Mouse (Mus musculus) right cerebral cortex, postnatal 4 days (tissue): Measurements from ENCODE around the gene Riox1.

Experiments
- DNase-seq: peaks from one replicate; pipeline ENCODE4 v3.0.0-alpha.2; 2022

Gene Riox1

DNA sequence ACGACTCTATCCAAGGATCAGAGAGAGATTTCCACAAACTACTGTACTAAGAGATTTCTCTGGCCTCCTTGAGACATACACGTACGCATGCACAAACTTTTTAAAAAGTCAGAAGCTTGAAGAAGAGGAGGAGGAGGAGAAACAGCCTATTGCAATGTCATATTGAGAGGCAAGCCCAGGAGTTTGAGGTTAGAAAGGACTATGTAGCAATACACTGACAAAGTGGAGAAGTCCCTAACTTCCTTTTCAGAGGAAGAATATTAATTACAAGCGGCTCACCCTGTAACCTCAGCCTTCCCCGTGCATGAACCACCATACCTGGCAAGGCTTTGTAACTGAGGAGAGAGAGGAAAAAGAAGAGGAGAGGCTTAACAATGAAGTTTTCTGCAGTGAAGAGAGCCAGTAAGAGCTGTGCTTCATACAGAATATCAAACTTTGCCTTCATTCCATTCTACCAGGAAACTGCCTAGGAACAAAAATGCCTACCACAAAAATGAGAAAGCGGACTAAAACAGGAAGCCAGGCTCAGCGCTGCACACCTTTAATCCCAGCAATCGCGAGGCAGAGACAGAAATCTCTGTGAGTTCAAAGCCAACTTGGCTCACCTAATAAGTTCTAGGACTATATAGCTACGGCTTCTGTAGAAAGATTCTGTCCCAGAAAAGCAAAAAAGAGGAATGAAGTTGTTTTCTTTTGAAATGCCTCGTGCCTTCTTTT is 474 bp upstream of the Riox1 start:
- no peak for DNase-seq

DNA sequence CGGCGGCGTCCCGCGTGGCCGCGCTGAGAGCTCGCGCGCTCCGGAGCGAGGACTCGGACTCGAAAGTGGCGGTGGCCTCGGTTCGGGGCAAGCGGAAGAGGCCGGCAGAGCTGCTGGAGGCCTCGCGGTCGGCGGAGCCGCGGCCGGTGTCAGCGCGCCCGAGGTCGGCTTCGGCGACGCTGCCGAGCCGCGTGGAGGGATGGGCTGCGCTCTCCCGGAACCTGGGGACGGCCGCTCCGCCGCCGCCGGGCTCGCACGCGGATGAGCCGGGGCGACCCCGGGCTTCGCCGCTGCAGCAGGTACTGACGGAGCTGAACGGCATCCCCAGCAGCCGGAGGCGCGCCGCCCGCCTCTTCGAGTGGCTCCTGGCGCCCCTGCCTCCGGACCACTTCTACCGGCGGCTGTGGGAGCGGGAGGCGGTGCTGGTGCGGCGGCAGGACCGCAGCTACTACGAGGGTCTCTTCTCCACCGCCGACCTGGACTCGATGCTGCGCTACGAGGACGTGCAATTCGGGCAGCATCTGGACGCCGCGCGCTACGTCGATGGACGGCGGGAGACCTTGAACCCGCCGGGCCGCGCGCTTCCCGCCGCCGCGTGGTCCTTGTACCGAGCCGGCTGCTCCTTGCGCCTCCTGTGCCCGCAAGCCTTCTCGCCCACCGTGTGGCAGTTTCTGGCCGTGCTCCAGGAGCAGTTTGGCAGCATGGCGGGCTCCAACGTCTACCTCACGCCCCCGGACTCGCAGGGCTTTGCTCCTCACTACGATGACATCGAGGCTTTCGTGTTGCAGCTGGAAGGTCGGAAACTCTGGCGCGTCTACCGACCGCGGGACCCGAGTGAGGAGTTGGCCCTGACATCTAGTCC is 663 bp downstream of the Riox1 start:
- DNase-seq, result peak; percentile 63

DNA sequence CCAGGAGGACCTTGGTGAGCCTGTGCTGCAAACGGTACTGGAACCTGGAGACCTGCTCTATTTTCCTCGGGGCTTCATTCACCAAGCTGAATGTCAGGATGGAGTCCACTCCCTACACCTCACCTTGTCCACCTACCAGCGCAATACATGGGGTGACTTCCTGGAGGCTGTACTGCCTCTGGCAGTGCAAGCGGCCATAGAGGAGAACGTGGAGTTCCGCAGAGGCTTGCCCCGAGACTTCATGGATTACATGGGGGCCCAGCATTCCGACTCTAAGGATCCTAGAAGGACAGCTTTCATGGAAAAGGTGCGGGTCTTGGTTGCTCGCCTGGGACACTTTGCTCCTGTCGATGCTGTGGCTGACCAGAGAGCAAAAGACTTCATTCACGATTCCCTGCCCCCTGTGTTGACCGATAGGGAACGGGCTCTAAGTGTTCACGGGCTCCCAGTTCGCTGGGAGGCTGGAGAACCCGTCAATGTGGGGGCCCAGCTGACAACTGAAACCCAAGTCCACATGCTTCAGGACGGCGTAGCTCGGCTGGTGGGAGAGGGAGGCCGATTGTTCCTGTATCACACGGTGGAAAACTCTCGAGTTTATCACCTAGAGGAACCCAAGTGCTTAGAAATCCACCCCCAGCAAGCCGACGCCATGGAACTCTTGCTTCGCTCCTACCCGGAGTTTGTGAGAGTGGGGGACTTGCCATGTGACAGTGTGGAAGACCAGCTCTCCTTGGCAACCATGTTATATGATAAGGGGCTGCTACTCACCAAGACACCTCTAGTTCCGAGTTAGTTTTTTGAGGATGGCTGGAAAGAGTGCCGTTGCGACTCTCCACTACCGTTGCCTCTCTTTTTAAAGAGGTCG is 1.5 kb downstream of the Riox1 start:
- DNase-seq, result no peak

DNA sequence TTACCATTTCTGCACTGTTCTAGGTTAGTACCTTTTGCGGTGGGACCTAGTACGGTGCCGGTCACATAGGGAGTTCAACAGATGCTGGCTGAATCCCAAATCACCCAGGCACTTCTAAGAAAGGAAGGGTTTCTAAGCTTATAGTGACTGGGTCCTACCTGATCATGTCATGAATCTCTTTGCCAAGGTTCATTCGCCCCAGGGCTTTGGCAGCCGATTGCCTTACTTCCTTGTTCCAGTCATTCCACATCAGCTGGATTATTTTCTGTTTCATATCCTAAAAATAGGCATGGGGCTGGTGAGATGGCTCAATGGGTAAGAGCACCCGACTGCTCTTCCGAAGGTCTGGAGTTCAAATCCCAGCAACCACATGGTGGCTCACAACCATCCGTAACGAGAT is 7.9 kb downstream of the Riox1 start:
- no peak for DNase-seq

DNA sequence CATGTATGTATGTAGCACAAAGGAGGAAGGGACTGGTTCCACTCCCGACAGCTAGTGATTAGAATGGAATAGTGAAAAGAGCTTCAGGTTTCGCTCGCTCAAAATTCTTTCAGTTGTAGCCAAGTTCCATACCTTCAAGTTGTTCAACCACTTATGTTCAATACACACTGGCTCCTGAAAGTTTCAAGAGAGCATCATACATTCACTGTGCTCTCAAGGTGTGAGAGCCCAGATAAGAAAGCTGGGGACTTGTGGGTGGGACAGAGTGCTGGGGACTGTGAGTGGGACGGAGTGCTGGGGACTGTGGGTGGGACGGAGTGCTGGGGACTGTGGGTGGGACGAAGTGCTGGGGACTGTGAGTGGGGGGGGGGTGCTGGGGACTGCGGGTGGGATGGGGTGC is 14.8 kb downstream of the Riox1 start:
- no peak for DNase-seq

DNA sequence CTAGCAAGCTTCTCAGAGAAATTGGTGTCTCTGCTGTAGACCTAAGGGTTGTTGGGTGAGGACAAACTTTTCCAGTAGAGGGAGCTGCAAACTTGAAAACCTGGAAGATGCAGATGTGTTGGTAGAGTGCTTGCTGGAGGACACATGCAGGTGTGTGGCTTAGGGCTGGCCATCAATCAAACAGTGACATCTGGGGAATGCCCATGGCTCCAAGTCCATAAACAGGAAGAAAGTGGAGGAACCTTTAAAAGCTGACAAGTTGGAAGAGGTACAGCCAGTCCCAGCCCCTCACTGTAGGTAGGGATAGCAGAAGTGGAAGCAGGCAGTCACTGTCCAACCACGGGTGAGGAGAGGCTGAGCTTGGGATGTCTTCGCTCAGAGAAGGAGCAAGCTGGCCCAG is 21.7 kb downstream of the Riox1 start:
- no peak for DNase-seq

DNA sequence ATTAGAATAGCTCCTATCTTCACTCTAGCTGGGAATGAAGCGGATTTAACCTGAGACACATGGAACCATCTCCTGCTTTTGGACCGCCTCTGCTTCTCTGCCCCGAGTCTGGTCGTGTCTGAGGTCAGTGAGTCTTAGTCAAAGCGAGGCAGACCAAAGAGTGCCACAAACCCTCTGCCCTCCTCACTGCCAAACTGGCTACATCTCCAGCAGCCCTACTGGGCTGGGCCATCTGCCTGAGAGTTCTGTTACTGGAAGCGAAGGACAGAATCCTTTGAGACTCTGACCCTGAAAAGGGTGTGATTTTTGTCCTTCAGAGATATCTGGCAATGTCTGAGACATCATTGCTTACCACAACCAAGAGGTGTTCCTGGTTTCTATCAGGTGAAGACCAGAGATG is 28.5 kb downstream of the Riox1 start:
- DNase-seq, result no peak

DNA sequence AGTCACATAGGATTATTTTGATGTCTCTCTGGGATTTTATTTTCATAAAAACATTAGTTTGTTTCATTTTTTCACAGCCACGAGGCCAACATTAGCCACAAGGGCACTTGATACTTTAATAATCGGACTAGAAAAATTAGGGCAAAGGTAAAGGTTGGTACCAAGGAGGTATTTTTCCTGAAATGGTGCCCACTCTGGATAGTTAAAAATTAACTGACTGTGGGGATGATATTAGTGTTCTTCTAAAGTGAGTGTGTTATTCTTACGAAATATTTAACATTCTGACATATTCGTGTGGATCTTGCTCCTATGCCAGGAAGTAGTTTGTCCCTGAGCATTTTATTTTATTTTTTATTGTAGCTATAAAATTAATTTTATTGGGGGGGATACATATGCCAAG is 31.2 kb downstream of the Riox1 start:
- DNase-seq, result no peak

DNA sequence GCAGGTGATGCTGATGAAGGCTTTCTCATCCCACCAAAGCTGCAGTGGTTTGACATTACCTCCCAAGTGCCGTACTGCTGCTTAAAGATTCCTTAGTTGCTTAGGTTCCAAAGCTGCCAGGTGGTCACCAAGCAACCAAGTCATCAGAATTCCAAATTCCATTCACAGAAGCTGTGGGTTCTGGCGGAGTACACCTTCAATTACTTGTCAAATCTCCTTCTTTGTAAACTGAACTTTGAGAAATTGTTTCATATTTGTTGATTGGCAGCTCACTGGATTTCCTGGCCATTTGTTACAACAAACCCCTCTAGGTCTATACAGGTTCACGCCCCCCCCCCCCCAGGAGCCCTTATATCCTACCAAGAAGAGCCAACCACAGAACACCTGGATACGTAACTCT is 34.3 kb downstream of the Riox1 start, which contains the start of gene Heatr4:
Heatr4 (minus strand) TSS at position 101 of the 400 bp plus-strand sequence.
- no peak for DNase-seq

DNA sequence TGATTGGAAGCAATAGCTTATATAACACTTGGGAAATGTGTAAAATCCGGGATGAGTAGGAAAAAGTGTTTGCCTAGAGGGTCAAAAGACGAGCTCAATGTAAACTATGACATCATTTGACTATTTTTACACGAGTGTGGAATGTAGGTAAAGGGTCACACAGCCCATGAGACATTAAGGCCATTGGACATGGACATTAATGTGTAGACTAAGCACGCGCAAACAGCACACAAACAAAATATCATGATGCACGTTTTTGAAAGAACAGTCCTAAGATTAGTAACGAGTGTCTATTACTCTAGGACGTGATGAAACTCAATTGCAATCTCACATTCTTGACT is 36.8 kb downstream of the Riox1 start:
- no peak for DNase-seq

DNA sequence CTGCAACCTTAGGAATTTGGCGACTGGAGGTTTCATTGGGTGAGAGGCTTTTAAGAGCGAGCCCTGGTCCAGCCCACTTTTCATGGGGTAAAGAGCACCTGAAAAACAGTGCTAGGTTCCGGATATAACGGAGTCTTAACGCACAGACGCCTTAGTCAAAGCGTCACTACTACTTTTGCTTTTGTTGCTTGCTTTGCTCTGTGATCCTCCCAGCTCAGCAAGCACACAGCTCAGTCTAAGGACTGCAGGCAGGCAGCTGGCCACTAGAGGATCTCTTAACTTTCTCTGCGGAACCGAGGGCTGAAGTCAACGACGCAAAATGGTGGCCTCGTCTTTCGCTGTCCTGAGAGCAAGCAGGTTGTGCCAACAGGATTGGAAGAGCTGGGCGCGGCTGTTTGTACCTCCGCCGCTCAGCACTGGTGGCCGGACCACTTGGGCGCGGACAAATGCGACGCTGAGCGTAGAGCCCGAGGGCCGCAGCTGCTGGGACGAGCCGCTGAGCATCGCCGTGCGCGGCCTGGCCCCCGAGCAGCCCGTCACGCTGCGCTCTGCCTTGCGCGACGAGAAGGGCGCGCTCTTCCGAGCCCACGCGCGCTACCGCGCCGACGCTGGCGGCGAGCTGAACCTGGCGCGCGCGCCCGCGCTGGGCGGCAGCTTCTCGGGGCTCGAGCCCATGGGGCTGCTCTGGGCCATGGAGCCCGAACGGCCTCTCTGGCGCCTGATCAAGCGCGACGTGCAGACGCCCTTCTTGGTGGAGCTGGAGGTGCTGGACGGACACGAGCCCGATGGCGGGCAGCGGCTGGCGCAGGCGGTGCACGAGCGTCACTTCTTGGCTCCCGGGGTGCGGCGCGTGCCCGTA is 37.4 kb downstream of the Riox1 start, which contains the start of gene Acot2:
Acot2 (plus strand) TSS at position 279 of the 859 bp plus-strand sequence.
- DNase-seq, result peak; percentile 68

DNA sequence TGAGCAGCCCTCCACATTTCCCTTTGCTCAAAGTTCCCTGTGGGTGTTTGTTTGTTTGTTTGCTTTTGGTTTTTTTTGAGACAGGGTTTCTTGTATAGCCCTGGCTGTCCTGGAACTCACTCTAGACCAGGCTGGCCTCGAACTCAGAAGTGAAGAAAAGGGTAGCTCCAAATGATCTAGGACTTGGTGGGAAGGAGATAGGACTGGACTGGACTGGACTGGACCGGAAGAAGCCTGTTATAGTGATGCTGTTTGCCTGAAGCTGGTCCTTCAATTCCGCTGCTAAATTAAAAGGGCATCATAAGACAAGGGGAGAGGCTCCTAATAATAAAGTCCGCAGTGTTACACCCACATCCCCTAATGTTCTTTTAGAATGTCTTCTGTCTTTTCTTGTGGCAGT is 38.1 kb downstream of the Riox1 start:
- no peak for DNase-seq

DNA sequence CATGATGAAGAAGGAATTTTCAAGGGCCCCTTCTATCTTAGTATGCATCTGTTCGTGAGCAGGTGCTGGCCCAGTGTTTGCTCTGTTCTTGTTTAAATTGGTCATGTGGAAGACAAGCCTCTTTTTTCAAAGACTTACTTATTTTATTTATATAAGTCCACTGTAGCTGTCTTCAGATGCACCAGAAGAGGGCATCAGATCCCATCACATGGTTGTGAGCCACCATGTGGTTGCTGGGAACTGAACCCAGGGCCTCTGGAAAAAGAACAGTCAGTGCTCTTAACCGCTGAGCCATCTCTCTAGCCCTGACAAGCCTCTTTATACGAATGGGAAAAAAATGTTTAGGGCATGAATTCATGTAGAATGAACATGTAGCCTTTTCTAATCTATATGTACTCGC is 39.0 kb downstream of the Riox1 start:
- DNase-seq, result no peak

DNA sequence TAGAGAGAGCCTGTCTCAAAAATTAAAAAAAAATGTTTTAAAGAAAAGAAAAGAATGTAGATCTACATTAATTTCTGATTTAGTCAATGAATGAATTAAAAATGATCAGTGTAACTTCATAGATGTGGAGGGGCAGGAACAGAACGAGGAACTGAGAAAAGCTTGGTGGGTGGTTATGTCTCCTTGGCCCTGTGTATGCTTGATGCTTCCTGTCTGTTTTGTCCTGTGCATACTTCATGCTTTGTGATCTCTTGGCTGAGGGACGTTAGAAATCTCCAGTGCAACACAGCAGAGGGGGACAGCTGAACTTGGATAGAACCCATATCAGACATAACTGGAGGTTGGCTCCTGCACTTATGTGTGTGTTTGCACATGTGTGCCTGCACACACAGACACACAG is 46.8 kb downstream of the Riox1 start:
- DNase-seq, result no peak

DNA sequence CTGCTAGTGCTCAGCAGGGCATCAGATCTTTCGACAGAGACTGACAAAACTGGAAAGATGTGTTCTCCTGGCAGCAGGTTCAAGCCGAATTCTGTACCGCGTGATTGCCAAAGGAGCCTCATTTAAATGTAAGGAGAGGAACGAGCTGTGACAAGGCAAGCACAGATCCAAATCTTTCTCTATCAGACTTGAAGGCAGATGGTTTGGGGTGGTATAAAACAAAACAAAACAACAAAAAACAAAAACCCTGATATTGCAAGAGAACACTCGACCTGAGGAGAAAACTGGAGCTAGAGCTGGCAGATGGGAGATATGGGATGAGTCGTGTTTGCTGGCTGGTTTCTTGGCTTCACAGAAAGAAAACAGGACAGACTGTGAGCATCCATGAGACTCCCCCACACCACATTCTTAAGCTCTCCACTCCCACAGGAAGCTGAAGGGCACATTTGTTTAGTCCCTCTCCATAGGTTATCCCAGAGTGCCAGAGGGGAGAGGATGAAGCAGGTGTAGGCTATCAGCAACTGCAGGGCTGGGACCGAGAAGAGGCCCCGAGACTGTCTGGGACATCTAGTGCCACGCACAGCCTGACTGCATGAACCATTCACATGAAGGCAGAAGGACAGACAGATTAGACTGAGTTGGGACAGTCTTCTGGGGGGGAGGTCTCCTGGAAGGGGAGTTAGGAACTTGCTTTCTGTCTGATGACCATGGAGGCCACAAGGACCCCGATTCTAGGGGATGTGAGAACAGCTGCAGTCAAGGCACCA is 48.1 kb downstream of the Riox1 start:
- no peak for DNase-seq

DNA sequence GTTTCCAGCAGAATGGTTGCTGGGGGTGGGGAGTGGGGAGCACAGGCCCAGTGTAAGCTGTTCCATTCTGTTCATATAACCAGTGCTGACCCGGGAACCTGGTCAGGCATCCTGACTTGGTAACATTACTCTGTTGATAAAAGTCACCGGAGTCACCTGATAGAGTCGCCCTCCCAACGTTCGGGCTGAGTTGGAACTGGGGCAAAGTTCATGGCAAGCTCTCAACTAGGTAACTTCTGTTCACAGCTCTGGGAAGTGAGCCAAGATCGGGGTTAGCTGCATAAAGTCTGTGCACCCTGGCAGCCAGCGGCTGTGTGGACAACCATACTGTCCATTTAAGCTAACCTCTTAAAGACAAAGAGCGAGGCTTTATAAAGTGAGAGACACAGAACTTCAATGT is 48.8 kb downstream of the Riox1 start:
- DNase-seq, result peak; percentile 17

DNA sequence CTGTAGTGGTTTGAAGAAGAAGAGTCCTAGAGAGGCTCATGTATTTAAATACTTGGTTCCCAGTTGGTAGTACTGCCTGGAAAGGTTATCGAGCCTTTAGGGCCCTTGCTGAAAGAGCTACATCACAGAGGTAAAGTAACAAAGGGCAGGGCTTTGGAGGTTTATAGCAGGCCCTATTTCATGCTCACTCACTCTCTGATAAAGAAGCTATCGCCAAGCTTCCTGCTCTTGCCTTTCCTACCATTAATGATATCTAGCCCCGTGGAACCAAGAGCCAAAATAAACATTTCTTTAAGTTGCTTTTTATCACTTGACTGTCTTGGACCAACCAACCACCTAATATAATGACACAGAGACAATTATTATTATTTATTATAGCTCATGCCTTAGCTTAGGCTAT is 50.0 kb downstream of the Riox1 start:
- no peak for DNase-seq
